Mouse (Mus musculus) lung, embryonic 15.5 days (tissue): Measurements from ENCODE around the gene Itga3. TPM values are rescaled to one million over a fixed set of nuclear protein-coding genes. Genes with fewer than 3 reads are reported as not detected.
A peak's percentile ranks its signal among the peaks of the same experiment; 100 is the strongest.

Experiments used
- ATAC-seq: fragments of 200-750 bp; cut with Nextera tagmentation; 2 replicates; pipeline ENCODE4 v1.8.0; 2017; ENCODE audit warnings: moderate number of reproducible peaks, borderline replicate concordance; ENCODE audit not compliant: low FRiP score, low TSS enrichment; ENCODE audit errors: extremely low read depth
- H3K27ac ChIP-seq: fragments of 300-500 bp; sonication (generic); 2 replicates; pipeline ENCODE4 v1.5.1; 2015; ENCODE audit warnings: moderate library complexity, mild to moderate bottlenecking, inconsistent platforms
- H3K27me3 ChIP-seq: fragments of 300-500 bp; sonication (generic); 2 replicates; pipeline ENCODE4 v1.6.1; 2015; ENCODE audit warnings: inconsistent platforms
- H3K36me3 ChIP-seq: fragments of 300-500 bp; sonication (generic); 2 replicates; pipeline ENCODE4 v1.6.1; 2015; ENCODE audit warnings: inconsistent platforms
- H3K4me1 ChIP-seq: fragments of 300-500 bp; sonication (generic); 2 replicates; pipeline ENCODE4 v1.6.1; 2015; ENCODE audit warnings: inconsistent platforms
- H3K4me2 ChIP-seq: fragments of 300-500 bp; sonication (generic); 2 replicates; pipeline ENCODE4 v1.6.1; 2015; ENCODE audit warnings: inconsistent platforms, mild to moderate bottlenecking, moderate library complexity
- H3K4me3 ChIP-seq: fragments of 300-500 bp; sonication (generic); 2 replicates; pipeline ENCODE4 v1.5.1; 2015; ENCODE audit warnings: mild to moderate bottlenecking, inconsistent platforms
- H3K9ac ChIP-seq: fragments of 300-500 bp; sonication (generic); 2 replicates; pipeline ENCODE4 v1.6.1; 2015; ENCODE audit warnings: inconsistent platforms
- H3K9me3 ChIP-seq: fragments of 300-500 bp; sonication (generic); 2 replicates; pipeline ENCODE4 v1.6.1; 2016; ENCODE audit warnings: inconsistent platforms
- WGBS: fragments of 180-500 bp; shearing (Covaris S2); methylation state at CpG from one replicate; pipeline ENCODE4 v1.1.7; 2015; 5-methylcytosine and 5-hydroxymethylcytosine counted together
- polyA plus RNA-seq: library from polyadenylated mRNA; unstranded; fragments of >200 nt; fragmentation: Nextera tagmentation; extraction: Ambion mirVana; gene quantifications from 2 replicates; pipeline ENCODE4 v1.2.1, GENCODE M21; 2015

Itga3 gene
- polyA plus RNA-seq, 1 experiment from 2014 or later, result 27.3 TPM

DNA sequence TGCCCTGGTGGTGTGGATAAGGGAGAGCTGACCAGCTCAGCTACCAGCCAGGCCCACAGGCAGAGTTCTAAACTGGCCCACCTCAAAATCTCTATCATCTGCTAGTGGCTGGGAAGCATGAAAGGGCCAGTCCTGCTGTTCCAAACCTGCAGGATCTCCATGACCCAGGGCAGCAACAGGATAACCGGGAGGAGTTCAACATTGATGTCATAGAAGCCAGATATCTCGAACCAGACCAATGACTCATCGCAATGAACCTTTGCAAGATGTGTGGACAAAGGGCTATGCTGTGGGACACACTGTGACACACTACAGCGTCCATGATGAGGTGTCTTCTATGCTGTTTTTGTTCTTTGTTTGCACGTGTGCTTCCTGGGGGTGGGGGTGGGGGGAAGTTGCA is 16.5 kb upstream of the Itga3 start:
- peaks cover 45% of the 10 kb centered on the region for H3K4me1 ChIP-seq
- no peak overlapping the region for H3K9ac ChIP-seq
- H3K27me3 ChIP-seq, result no peaks in the 10 kb centered on the region
- no peak overlapping the region for H3K4me3 ChIP-seq
- no peak overlapping the region for H3K27ac ChIP-seq
- no peak for ATAC-seq
- no peaks in the 10 kb centered on the region for H3K9me3 ChIP-seq
- H3K4me2 ChIP-seq, result no peak overlapping the region
- no peaks in the 10 kb centered on the region for H3K36me3 ChIP-seq
- 62% methylated on average over 5 of the region's 5 CpGs for WGBS

- H3K27ac ChIP-seq, result peak overlapping the region; percentile 43
- WGBS, result 54% methylated on average over 16 of the region's 16 CpGs
These were observed 12.5 kb upstream of the Itga3 start for GRCm38 (mm10) chr11:95088857-95089779.

DNA sequence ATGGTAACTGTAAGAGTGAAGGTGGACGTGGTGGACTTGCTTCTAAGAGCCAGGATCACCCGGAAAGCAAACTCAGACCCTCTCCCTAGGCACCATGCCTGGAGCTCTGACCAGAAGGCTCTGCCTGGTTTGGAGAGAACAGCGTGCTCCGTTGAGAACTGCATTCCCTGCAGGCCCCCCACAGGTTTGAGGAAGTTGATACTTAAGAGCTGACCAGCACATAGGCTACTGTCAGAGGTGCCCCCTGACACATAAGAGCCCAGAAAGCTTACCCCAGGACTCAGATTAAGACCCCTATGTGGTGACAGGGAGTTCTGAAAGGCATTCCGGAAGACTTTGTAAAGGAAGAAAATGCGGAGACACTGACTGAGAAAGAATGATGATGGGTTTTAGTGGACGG is 11.7 kb upstream of the Itga3 start:
- Histone ChIP-seq H3K4me3 (no peak overlapping the region), H3K27me3 (no peaks in the 10 kb centered on the region), H3K9me3 (no peaks in the 10 kb centered on the region), H3K9ac (no peak overlapping the region), H3K4me2 (no peak overlapping the region), H3K36me3 (no peaks in the 10 kb centered on the region), H3K27ac (peak overlapping the region; percentile 43), H3K4me1 (peaks cover 41% of the 10 kb centered on the region)
- ATAC-seq, result no peak
- 47% methylated on average over 7 of the region's 7 CpGs for WGBS

More at GRCm38 (mm10) chr11:95088857-95089779, 12.5 kb upstream of the Itga3 start:
- Histone ChIP-seq H3K4me2 (no peak overlapping the region), H3K9me3 (no peaks in the 10 kb centered on the region), H3K4me1 (peaks cover 40% of the 10 kb centered on the region), H3K27me3 (no peaks in the 10 kb centered on the region), H3K4me3 (no peak overlapping the region), H3K36me3 (no peaks in the 10 kb centered on the region), H3K9ac (no peak overlapping the region)
- ATAC-seq, result 0 out of 2 replicates have a peak, but pooled peaks have one; percentile 43

GRCm38 (mm10) chr11:95087301-95088228 is 11.0 kb upstream of the Itga3 start:
- no peaks in the 10 kb centered on the region for H3K36me3 ChIP-seq
- no peak for ATAC-seq
- no peak overlapping the region for H3K4me2 ChIP-seq
- WGBS, result 40% methylated on average over 17 of the region's 17 CpGs
- H3K27me3 ChIP-seq, result no peaks in the 10 kb centered on the region
- H3K27ac ChIP-seq, result peak overlapping the region; percentile 43
- H3K9me3 ChIP-seq, result no peaks in the 10 kb centered on the region
- no peak overlapping the region for H3K4me3 ChIP-seq
- H3K4me1 ChIP-seq, result peaks cover 41% of the 10 kb centered on the region
- H3K9ac ChIP-seq, result no peak overlapping the region

DNA sequence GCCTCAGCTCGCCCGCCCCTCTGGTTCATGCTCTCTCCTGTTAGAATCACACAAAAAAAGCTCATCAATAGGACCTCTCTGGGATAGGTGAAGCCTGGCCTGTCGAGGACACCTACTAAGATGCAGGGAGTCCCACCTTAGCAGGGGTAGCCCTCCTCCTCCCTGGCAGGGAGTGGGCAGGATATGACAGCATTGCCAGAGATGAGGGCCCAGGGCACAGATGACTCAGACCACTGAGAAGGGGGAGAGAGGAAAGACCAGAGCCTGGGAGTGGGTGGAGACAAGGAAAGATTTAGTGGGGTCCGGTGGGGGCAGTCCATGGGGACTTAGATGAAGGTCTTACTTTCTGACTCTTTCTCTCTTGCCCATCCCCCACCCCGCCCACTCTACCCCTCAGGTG is 9.6 kb upstream of the Itga3 start:
- no peak overlapping the region for H3K9ac ChIP-seq
- no peak overlapping the region for H3K4me2 ChIP-seq
- H3K36me3 ChIP-seq, result no peaks in the 10 kb centered on the region
- H3K4me1 ChIP-seq, result peaks cover 41% of the 10 kb centered on the region
- 45% methylated on average over 5 of the region's 5 CpGs for WGBS
- ATAC-seq, result no peak
- H3K9me3 ChIP-seq, result no peaks in the 10 kb centered on the region
- H3K27me3 ChIP-seq, result no peaks in the 10 kb centered on the region
- H3K27ac ChIP-seq, result 0 out of 2 replicates have a peak overlapping the region, but pooled peaks have one; percentile 29
- no peak overlapping the region for H3K4me3 ChIP-seq

- WGBS, result 10% methylated on average over 5 of the region's 5 CpGs
These were observed 9.1 kb upstream of the Itga3 start for GRCm38 (mm10) chr11:95085710-95086109.

GRCm38 (mm10) chr11:95084811-95085382 is 8.3 kb upstream of the Itga3 start:
- Histone ChIP-seq H3K27ac (no peak overlapping the region), H3K4me2 (no peak overlapping the region)
- no peak for ATAC-seq

More at GRCm38 (mm10) chr11:95085710-95086109, 9.1 kb upstream of the Itga3 start:
- Histone ChIP-seq H3K36me3 (no peaks in the 10 kb centered on the region), H3K4me2 (no peak overlapping the region), H3K4me1 (peaks cover 45% of the 10 kb centered on the region), H3K27ac (0 out of 2 replicates have a peak overlapping the region, but pooled peaks have one; percentile 29), H3K9ac (no peak overlapping the region), H3K9me3 (no peaks in the 10 kb centered on the region), H3K27me3 (no peaks in the 10 kb centered on the region), H3K4me3 (no peak overlapping the region)
- ATAC-seq, result no peak

GRCm38 (mm10) chr11:95084175-95084574 is 7.6 kb upstream of the Itga3 start:
- Histone ChIP-seq H3K9me3 (no peaks in the 10 kb centered on the region), H3K4me2 (no peak overlapping the region), H3K27ac (no peak overlapping the region), H3K36me3 (no peaks in the 10 kb centered on the region), H3K4me3 (no peak overlapping the region), H3K9ac (no peak overlapping the region), H3K27me3 (no peaks in the 10 kb centered on the region), H3K4me1 (peaks cover 56% of the 10 kb centered on the region)
- no peak for ATAC-seq
- WGBS, result 37% methylated on average over 4 of the region's 4 CpGs

More at GRCm38 (mm10) chr11:95084811-95085382, 8.3 kb upstream of the Itga3 start:
- H3K4me1 ChIP-seq, result peaks cover 53% of the 10 kb centered on the region
- WGBS, result 38% methylated on average over 5 of the region's 5 CpGs
- H3K36me3 ChIP-seq, result no peaks in the 10 kb centered on the region
- H3K27me3 ChIP-seq, result no peaks in the 10 kb centered on the region
- H3K9me3 ChIP-seq, result no peaks in the 10 kb centered on the region
- H3K9ac ChIP-seq, result no peak overlapping the region
- no peak overlapping the region for H3K4me3 ChIP-seq

DNA sequence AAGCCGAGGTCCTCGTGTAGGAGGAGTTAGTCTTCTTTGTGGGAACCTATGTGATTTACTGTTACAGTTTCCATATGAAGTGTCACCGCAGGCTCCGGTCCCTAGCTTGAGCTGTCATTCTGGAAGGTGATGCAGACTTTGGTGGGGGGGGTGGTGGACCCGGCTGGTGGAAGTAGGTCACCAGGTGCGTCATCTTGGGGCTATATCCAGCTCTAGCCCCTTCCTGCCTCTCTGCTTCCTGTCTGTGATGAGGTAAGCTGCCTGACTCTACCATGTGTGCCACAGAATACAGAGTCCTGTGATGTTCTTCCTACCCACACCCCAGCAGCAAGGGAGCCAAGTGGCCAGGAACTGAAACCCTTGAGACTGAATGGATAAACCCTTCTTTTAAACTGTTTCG is 6.3 kb upstream of the Itga3 start:
- 87% methylated on average over 7 of the region's 7 CpGs for WGBS
- Histone ChIP-seq H3K4me3 (no peak overlapping the region), H3K9ac (no peak overlapping the region), H3K27ac (no peak overlapping the region), H3K4me1 (peaks cover 57% of the 10 kb centered on the region), H3K27me3 (peaks cover 3% of the 10 kb centered on the region; the same call in 1 of the 2 replicates), H3K4me2 (no peak overlapping the region), H3K9me3 (no peaks in the 10 kb centered on the region), H3K36me3 (no peaks in the 10 kb centered on the region)
- ATAC-seq, result no peak

GRCm38 (mm10) chr11:95080783-95081182 is 4.2 kb upstream of the Itga3 start:
- no peaks in the 10 kb centered on the region for H3K9me3 ChIP-seq
- H3K4me1 ChIP-seq, result peaks cover 60% of the 10 kb centered on the region
- H3K4me2 ChIP-seq, result no peak overlapping the region
- H3K4me3 ChIP-seq, result no peak overlapping the region
- WGBS, result 76% methylated on average over 6 of the region's 6 CpGs
- H3K27ac ChIP-seq, result peak overlapping the region; percentile 71; the same call in 1 of the 2 replicates
- H3K27me3 ChIP-seq, result peaks cover 18% of the 10 kb centered on the region
- no peak for ATAC-seq
- H3K9ac ChIP-seq, result no peak overlapping the region
- H3K36me3 ChIP-seq, result no peaks in the 10 kb centered on the region

DNA sequence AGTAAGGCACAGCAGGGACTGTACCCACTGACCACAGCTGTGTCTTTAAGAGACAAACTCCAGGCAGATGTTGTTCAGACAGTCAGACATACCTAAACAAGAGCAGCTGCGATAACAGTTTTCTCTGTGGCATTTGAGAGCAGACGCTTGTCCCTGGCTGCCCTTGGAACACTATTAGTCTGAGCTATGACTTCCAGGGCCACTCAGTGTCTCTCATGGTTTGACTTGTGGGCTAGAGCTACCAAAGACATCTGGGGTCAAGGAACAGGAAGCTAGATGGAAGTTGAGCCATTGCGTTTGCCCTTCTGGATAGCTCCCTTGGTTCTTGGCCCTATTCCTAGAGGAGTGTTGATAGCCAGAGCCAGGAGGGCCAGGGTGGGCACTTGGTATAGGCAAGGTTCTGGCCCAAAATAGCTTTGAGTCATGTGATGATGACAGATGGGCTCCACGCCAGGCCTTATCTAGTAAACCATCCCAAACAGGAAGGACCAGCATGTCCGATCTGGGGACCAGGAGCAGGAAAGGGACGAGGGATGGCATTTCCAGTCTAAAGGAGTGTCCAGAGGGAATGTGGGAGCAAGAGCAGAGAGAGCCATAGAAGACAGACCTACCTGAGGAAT is 2.8 kb upstream of the Itga3 start:
- 34% methylated on average over 6 of the region's 6 CpGs for WGBS
- Histone ChIP-seq H3K4me1 (peaks cover 68% of the 10 kb centered on the region), H3K27ac (peak overlapping the region; percentile 71), H3K36me3 (no peaks in the 10 kb centered on the region), H3K4me2 (no peak overlapping the region), H3K27me3 (peaks cover 30% of the 10 kb centered on the region), H3K9ac (no peak overlapping the region), H3K4me3 (no peak overlapping the region), H3K9me3 (no peaks in the 10 kb centered on the region)
- ATAC-seq, result no peak
